Mouse (Mus musculus) CH12.LX (cell line): Measurements from ENCODE around the gene Gas7.

Source experiments
- CTCF ChIP-seq, 2 experiments: IDR thresholded peaks in 1 of 2; conservative IDR thresholded peaks in 1 of 2; 2 replicates each; pipeline ENCODE4 v1.5.1; 2011 to 2012; ENCODE audit warnings: low read depth in 2 of 2, low read length in 2 of 2, improper control_type of control experiment in 1 of 2, inconsistent platforms in 1 of 2, mild to moderate bottlenecking in 1 of 2, moderate library complexity in 1 of 2
- ELF1 ChIP-seq: IDR thresholded peaks from 2 replicates; pipeline ENCODE4 v1.6.1; 2014; ENCODE audit warnings: low read depth, mild to moderate bottlenecking, inconsistent platforms, low read length, improper control_type of control experiment
- MAZ ChIP-seq: IDR thresholded peaks from 2 replicates; pipeline ENCODE4 v1.6.1; 2012; ENCODE audit warnings: low read depth, mild to moderate bottlenecking, inconsistent platforms, low read length, improper control_type of control experiment, moderate library complexity
- NELFE ChIP-seq: IDR thresholded peaks from 2 replicates; pipeline ENCODE4 v1.6.1; 2011; ENCODE audit warnings: low read depth, low read length, improper control_type of control experiment
- POLR2A ChIP-seq: IDR thresholded peaks from 2 replicates; pipeline ENCODE4 v1.6.1; 2011; ENCODE audit warnings: low read depth, mild to moderate bottlenecking, improper control_type of control experiment, low read length
- POLR2AphosphoS2 ChIP-seq: IDR thresholded peaks from 2 replicates; pipeline ENCODE4 v1.6.1; 2011; ENCODE audit warnings: low read depth, low read length, improper control_type of control experiment
- RAD21 ChIP-seq: IDR thresholded peaks from 2 replicates; pipeline ENCODE4 v1.6.1; 2011; ENCODE audit warnings: low read depth, mild to moderate bottlenecking, low read length, improper control_type of control experiment, moderate library complexity
- TBP ChIP-seq: conservative IDR thresholded peaks from 2 replicates; pipeline ENCODE4 v1.6.1; 2011; ENCODE audit warnings: low read depth, low read length, improper control_type of control experiment
- ZC3H11A ChIP-seq: IDR thresholded peaks from 2 replicates; pipeline ENCODE4 v1.6.1; 2012; ENCODE audit warnings: low read depth, mild to moderate bottlenecking, inconsistent platforms, low read length, improper control_type of control experiment

- TF ChIP-seq RAD21, result no peak
- no peak for TF ChIP-seq POLR2A
- no peak for TF ChIP-seq CTCF (conservative IDR thresholded peaks at IDR 0.05 in 1 of 2, IDR thresholded peaks at IDR 0.05 in 1 of 2; ENCODE audit: low read depth in 2 of 2, low read length in 2 of 2)
- TF ChIP-seq TBP, result no peak
- TF ChIP-seq POLR2AphosphoS2, result no peak
- TF ChIP-seq ZC3H11A, result no peak
- no peak for TF ChIP-seq NELFE
- no peak for TF ChIP-seq MAZ
- TF ChIP-seq ELF1, result no peak
Observed at GRCm38 (mm10) chr11:67596233-67596632, 141.0 kb downstream of the Gas7 start.
